Mouse (Mus musculus): Measurements from ENCODE around the gene Ucp1. TPM values are rescaled to one million over a fixed set of nuclear protein-coding genes. Genes with fewer than 3 reads are reported as not detected.

Gene Ucp1
- total RNA-seq (2012; rRNA removed) (not detected in 2 replicates), total RNA-seq (2014; rRNA removed) (not detected in 2 replicates), polyA plus RNA-seq (2012; ENCODE audit: insufficient read length, low read depth) (not detected in 2 replicates)

DNA sequence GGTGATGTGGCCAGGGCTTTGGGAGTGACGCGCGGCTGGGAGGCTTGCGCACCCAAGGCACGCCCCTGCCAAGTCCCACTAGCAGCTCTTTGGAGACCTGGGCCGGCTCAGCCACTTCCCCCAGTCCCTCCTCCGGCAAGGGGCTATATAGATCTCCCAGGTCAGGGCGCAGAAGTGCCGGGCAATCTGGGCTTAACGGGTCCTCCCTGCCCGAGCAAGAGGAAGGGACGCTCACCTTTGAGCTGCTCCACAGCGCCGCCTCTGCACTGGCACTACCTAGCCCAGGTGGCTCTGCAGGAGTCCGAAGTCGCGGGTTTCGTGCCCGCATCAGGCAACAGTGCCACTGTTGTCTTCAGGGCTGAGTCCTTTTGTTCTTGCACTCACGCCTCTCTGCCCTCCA lies at the start of gene Ucp1:
Ucp1 (plus strand) TSS at position 177 of the 400 bp plus-strand sequence.
- H3K4me3 ChIP-seq (replicated peaks in 1 of 3; ENCODE audit: low read depth in 2 of 3, low read length in 2 of 3, poor library complexity in 1 of 3): no peak within 1 kb of the TSS
- no peaks in the 10 kb centered on the region for H3K36me3 ChIP-seq (replicated peaks in 1 of 2; ENCODE audit: control insufficient read depth in 1 of 2, insufficient read depth in 1 of 2, low read length in 1 of 2)
- in situ Hi-C loops (cut with MboI; ENCODE audit: low pct_ligation_motif_present, low pct_unique_long_range_greater_than_20kb, low sequenced_read_pairs): no loop called here
- no peak for DNase-seq (ENCODE audit: extremely low read depth)
- H3K79me2 ChIP-seq (replicated peaks; ENCODE audit: control insufficient read depth, extremely low read depth, insufficient read depth, poor library complexity, severe bottlenecking): no peaks in the 10 kb centered on the region
- no peak within 1 kb of the TSS for H3K9ac ChIP-seq (ENCODE audit: insufficient read depth, low read depth)
- H3K9me3 ChIP-seq (replicated peaks; ENCODE audit: low read length): no peaks in the 10 kb centered on the region
- H3K27ac ChIP-seq (ENCODE audit: insufficient read depth, low read depth): no peak within 1 kb of the TSS
- H3K4me1 ChIP-seq (ENCODE audit: control insufficient read depth in 1 of 2, insufficient read depth in 2 of 2): peaks cover 0 to 4% of the 10 kb centered on the region in 2 experiments; a peak in 1 of 4 replicates
- dilution Hi-C loops (cut with MboI; ENCODE audit: extremely low pct_ligation_motif_present, extremely low pct_unique_long_range_greater_than_20kb, low sequenced_read_pairs): no loop called here
- TF ChIP-seq JUN (IDR thresholded peaks at IDR 0.05; ENCODE audit: insufficient read depth, low read depth, low read length) (no peak), SMC3 (IDR thresholded peaks at IDR 0.05; ENCODE audit: low read depth, low read length) (no peak), POLR2A (IDR thresholded peaks at IDR 0.05; ENCODE audit: low read depth, low read length) (no peak), ZNF384 (IDR thresholded peaks at IDR 0.05; ENCODE audit: low read depth, low read length) (no peak), BHLHE40 (IDR thresholded peaks at IDR 0.05; ENCODE audit: low read depth, low read length) (no peak), ZKSCAN1 (IDR thresholded peaks at IDR 0.05; ENCODE audit: borderline replicate concordance, low read depth, low read length) (no peak), KAT2A (IDR thresholded peaks at IDR 0.05; ENCODE audit: insufficient replicate concordance, low read length) (no peak), TBP (conservative IDR thresholded peaks at IDR 0.05; ENCODE audit: low read depth, low read length) (no peak), MAX (IDR thresholded peaks at IDR 0.05; ENCODE audit: low read length) (no peak)
- no peaks in the 10 kb centered on the region for H3K27me3 ChIP-seq (replicated peaks)
- peak within 1 kb of the TSS; percentile 17; the same call in 1 of the 2 replicates for H3K4me2 ChIP-seq (ENCODE audit: insufficient read depth, low read depth, poor library complexity, severe bottlenecking)

DNA sequence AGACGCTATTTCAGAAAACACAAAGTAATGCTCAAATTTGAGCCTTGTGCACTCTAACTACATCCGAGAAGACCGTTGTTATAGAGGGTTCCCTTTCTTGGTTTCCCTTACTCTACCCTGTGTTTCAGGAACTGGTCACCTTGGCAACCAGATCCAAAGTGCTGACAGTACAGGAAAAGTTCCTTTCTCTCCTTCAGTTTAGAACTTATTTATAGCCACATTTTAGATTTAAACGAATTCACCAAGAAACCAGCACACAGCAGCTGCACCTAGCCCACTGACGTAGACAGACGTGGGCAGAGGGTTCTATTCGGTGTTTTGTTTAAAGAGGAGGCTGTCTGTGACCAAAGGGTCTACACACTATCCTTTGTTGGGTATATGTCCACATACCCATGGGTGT lies 46.0 kb upstream of the Ucp1 start:
- Histone ChIP-seq H3K36me3 (replicated peaks in 1 of 2; ENCODE audit: control insufficient read depth in 1 of 2, insufficient read depth in 1 of 2, low read length in 1 of 2) (peaks cover 0 to 9% of the 10 kb centered on the region in 2 experiments), H3K27me3 (replicated peaks) (no peaks in the 10 kb centered on the region), H3K9ac (ENCODE audit: insufficient read depth, low read depth) (no peak overlapping the region), H3K27ac (ENCODE audit: insufficient read depth, low read depth) (no peak overlapping the region), H3K4me3 (replicated peaks in 1 of 3; ENCODE audit: low read depth in 2 of 3, low read length in 2 of 3, poor library complexity in 1 of 3) (no peak overlapping the region), H3K4me1 (ENCODE audit: control insufficient read depth in 1 of 2, insufficient read depth in 2 of 2) (0 out of 4 replicates have a peak, but pooled peaks cover 0 to 2% of the 10 kb centered on the region in 2 experiments), H3K9me3 (replicated peaks; ENCODE audit: low read length) (no peaks in the 10 kb centered on the region), H3K79me2 (replicated peaks; ENCODE audit: control insufficient read depth, extremely low read depth, insufficient read depth, poor library complexity, severe bottlenecking) (no peaks in the 10 kb centered on the region), H3K4me2 (ENCODE audit: insufficient read depth, low read depth, poor library complexity, severe bottlenecking) (no peak overlapping the region)
- in situ Hi-C loops (cut with MboI; ENCODE audit: low pct_ligation_motif_present, low pct_unique_long_range_greater_than_20kb, low sequenced_read_pairs) (no loop called here), dilution Hi-C loops (cut with MboI; ENCODE audit: extremely low pct_ligation_motif_present, extremely low pct_unique_long_range_greater_than_20kb, low sequenced_read_pairs) (no loop called here)
- TF ChIP-seq ELF1 (IDR thresholded peaks at IDR 0.05; ENCODE audit: low read depth, low read length) (no peak), UBTF (IDR thresholded peaks at IDR 0.05; ENCODE audit: low read depth, low read length) (no peak), RCOR1 (conservative IDR thresholded peaks at IDR 0.05; ENCODE audit: low read depth, low read length) (no peak), IRF4 (IDR thresholded peaks at IDR 0.05; ENCODE audit: low read depth, low read length) (no peak), CTCF (conservative IDR thresholded peaks at IDR 0.05 in 1 of 2, IDR thresholded peaks at IDR 0.05 in 1 of 2; ENCODE audit: low read depth in 2 of 2, low read length in 2 of 2) (no peak), CHD1 (IDR thresholded peaks at IDR 0.05; ENCODE audit: low read depth, low read length) (no peak), SMC3 (IDR thresholded peaks at IDR 0.05; ENCODE audit: low read depth, low read length) (no peak), MAX (IDR thresholded peaks at IDR 0.05; ENCODE audit: low read length) (no peak), ZMIZ1 (IDR thresholded peaks at IDR 0.05; ENCODE audit: low read depth, low read length) (no peak), HCFC1 (IDR thresholded peaks at IDR 0.05; ENCODE audit: low read depth, low read length) (no peak), EP300 (IDR thresholded peaks at IDR 0.05; ENCODE audit: low read length) (no peak), JUND (conservative IDR thresholded peaks at IDR 0.05; ENCODE audit: low read depth, low read length) (no peak)
- DNase-seq (ENCODE audit: extremely low read depth): no peak
